Mouse (Mus musculus) heart, adult 2 months (tissue): ENCODE results near the gene Fyn.

Source experiments
- CTCF ChIP-seq: fragments of 200-600 bp; IDR thresholded peaks from 2 replicates; pipeline ENCODE4 v1.8.1; 2022; ENCODE audit warnings: antibody characterized with exemption, mild to moderate bottlenecking, moderate library complexity
- POLR2A ChIP-seq: fragments of 200-500 bp; IDR thresholded peaks from 2 replicates; pipeline ENCODE4 v1.6.1; 2011; ENCODE audit warnings: mild to moderate bottlenecking, low read depth, low read length, control low read depth; ENCODE audit not compliant: insufficient read depth

GRCm38 (mm10) chr10:39490349-39491121 is 121.9 kb downstream of the Fyn start:
- no peak for TF ChIP-seq CTCF
- TF ChIP-seq POLR2A = no peak
